In the genomic region with DNA sequence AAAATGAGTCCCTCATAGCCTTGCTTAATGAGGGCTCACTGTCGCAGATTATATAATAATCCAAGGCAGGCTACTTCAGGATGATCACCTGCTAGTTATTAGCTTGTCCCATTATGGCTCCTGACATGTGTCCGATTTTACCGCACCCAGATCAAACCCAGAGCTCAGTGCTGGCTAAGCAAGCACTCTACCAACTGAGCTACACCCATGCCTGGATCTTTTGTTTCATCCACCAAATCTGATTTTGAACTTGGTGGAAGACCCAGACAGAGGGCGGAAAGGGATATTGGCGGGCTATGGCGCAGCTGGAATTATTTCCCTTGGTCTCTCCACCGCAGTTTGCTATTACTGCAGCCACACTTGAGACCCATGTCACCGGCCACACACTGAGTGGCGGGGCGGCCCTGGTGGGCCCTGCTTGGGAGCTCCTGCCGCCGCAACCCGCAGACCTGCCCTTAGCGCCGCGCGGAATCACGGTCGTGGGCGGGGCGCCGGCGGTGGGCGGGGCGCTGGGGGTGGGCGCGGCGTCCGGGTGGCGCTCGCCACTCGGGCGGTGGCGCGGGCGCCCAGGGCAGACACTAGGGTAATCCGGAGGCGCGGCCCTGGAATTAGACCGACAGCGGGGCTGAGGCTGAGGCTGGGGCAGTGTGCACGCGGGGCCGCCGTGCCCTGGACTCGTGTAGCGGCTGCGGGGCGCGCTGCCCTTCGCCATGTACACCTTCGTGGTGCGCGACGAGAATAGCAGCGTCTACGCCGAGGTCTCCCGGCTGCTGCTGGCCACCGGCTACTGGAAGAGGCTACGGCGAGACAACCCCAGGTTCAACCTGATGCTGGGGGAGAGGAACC, we compare ENCODE assay signal across 8 mouse cellular contexts. TPM values are rescaled to one million over a fixed set of nuclear protein-coding genes. Genes with fewer than 3 reads are reported as not detected.
DNase-seq lines count a peak whose midpoint lies in the region; ATAC-seq and TF ChIP-seq lines count a peak whose summit lies in the region.

A gene (plus strand): TSS at position 506 of the 846 bp plus-strand sequence.

- TF ChIP-seq RAD21 in MEL (IDR thresholded peaks at IDR 0.05; ENCODE audit: low read depth, low read length), result no peak

- WGBS in forebrain, embryonic 15.5 days, result under 1% methylated on average over 62 of the region's 62 CpGs
- WGBS in neural tube, embryonic 14.5 days, result under 1% methylated on average over 60 of the region's 62 CpGs

- H3K4me3 ChIP-seq in MEL (ENCODE audit: control insufficient read depth in 1 of 2, insufficient read depth in 1 of 2, low read depth in 2 of 2, low read length in 2 of 2), result peak within 1 kb of the TSS; percentile 80 to 94
- peak within 1 kb of the TSS; percentile 88 for H3K4me3 ChIP-seq in forebrain, embryonic 15.5 days
- H3K4me3 ChIP-seq in neural tube, embryonic 14.5 days (ENCODE audit: low read depth, low read length), result peak within 1 kb of the TSS; percentile 95
- peak within 1 kb of the TSS; percentile 80 for H3K4me3 ChIP-seq in testis, adult 2 months (ENCODE audit: control insufficient read depth, low read depth, low read length)

- H3K9ac ChIP-seq in MEL (ENCODE audit: control insufficient read depth, low read depth, low read length, poor library complexity, severe bottlenecking), result peak within 1 kb of the TSS; percentile 87
- H3K9ac ChIP-seq in forebrain, embryonic 15.5 days (replicated peaks), result peak within 1 kb of the TSS; percentile 73
- peak within 1 kb of the TSS; percentile 87 for H3K9ac ChIP-seq in neural tube, embryonic 14.5 days (replicated peaks; ENCODE audit: low read depth, low read length)

- peak; percentile 96 for ATAC-seq in forebrain, embryonic 15.5 days (replicated peaks)
- peak; percentile 96 for ATAC-seq in neural tube, embryonic 14.5 days (ENCODE audit: low read depth)

- peak; percentile 78 for DNase-seq in MEL (ENCODE audit: low read depth, low spot score)
- DNase-seq in cerebellum, adult 11-12 months, result peak; percentile 79
- peak; percentile 86 to 87 for DNase-seq in heart, postnatal 14 days
- DNase-seq in kidney, postnatal 4 days, result peak; percentile 85 to 91
- DNase-seq in lung, adult 18-20 months, result peak; percentile 77 to 81

- H3K36me3 ChIP-seq in MEL (ENCODE audit: control insufficient read depth in 1 of 2, insufficient read depth in 2 of 2, low read length in 2 of 2), result peaks cover 0 to 5% of the 10 kb centered on the region in 2 experiments; a peak in 1 of 4 replicates
- H3K36me3 ChIP-seq in forebrain, embryonic 15.5 days, result peaks cover 4% of the 10 kb centered on the region; the same call in 1 of the 2 replicates
- peaks cover 6% of the 10 kb centered on the region; the same call in 1 of the 2 replicates for H3K36me3 ChIP-seq in neural tube, embryonic 14.5 days (ENCODE audit: control insufficient read depth, insufficient read depth, low read length)
- H3K36me3 ChIP-seq in testis, adult 2 months (ENCODE audit: control insufficient read depth, insufficient read depth, low read length), result no peaks in the 10 kb centered on the region

- H3K4me1 ChIP-seq in MEL (ENCODE audit: control insufficient read depth in 1 of 2, insufficient read depth in 2 of 2, low read length in 2 of 2), result peaks cover 0 to 5% of the 10 kb centered on the region in 2 experiments; a peak in 1 of 4 replicates
- H3K4me1 ChIP-seq in forebrain, embryonic 15.5 days, result peaks cover 33% of the 10 kb centered on the region
- H3K4me1 ChIP-seq in neural tube, embryonic 14.5 days (ENCODE audit: control insufficient read depth, insufficient read depth, low read length), result peaks cover 22% of the 10 kb centered on the region
- peaks cover 7% of the 10 kb centered on the region for H3K4me1 ChIP-seq in testis, adult 2 months (ENCODE audit: control insufficient read depth, insufficient read depth, low read length)

- H3K27ac ChIP-seq in MEL (ENCODE audit: control insufficient read depth, low read depth, low read length), result no peak within 1 kb of the TSS
- H3K27ac ChIP-seq in forebrain, embryonic 15.5 days (replicated peaks), result peak within 1 kb of the TSS; percentile 73
- H3K27ac ChIP-seq in neural tube, embryonic 14.5 days (ENCODE audit: low read depth, low read length), result peak within 1 kb of the TSS; percentile 78
- no peak within 1 kb of the TSS for H3K27ac ChIP-seq in testis, adult 2 months (ENCODE audit: control insufficient read depth, insufficient read depth, low read depth, low read length)

- no peaks in the 10 kb centered on the region for H3K9me3 ChIP-seq in MEL (replicated peaks; ENCODE audit: insufficient read depth, low read length)
- no peaks in the 10 kb centered on the region for H3K9me3 ChIP-seq in forebrain, embryonic 15.5 days
- H3K9me3 ChIP-seq in neural tube, embryonic 14.5 days (ENCODE audit: control insufficient read depth, low read length), result no peaks in the 10 kb centered on the region

- peaks cover 0 to 2% of the 10 kb centered on the region in 2 experiments; a peak in 1 of 4 replicates for H3K27me3 ChIP-seq in MEL (ENCODE audit: control insufficient read depth in 1 of 2, insufficient read depth in 2 of 2, low read length in 2 of 2)
- H3K27me3 ChIP-seq in forebrain, embryonic 15.5 days, result no peaks in the 10 kb centered on the region
- H3K27me3 ChIP-seq in neural tube, embryonic 14.5 days (ENCODE audit: control insufficient read depth, insufficient read depth, low read length), result no peaks in the 10 kb centered on the region
- H3K27me3 ChIP-seq in testis, adult 2 months (ENCODE audit: control insufficient read depth, insufficient read depth, low read length), result no peaks in the 10 kb centered on the region

- peak; percentile 63 to 91 for TF ChIP-seq POLR2A in MEL (IDR thresholded peaks at IDR 0.05; ENCODE audit: control insufficient read depth in 1 of 2, insufficient read depth in 1 of 2, low read depth in 1 of 2, low read length in 2 of 2, poor library complexity in 1 of 2)
- peak; percentile 29; the same call in 1 of the 2 replicates for TF ChIP-seq POLR2A in testis, adult 2 months (IDR thresholded peaks at IDR 0.05; ENCODE audit: control insufficient read depth, low read depth, low read length)

- intact Hi-C loops in heart, postnatal 14 days (cut with DNase I), result no loop called here

- H3K4me2 ChIP-seq in forebrain, embryonic 15.5 days (replicated peaks), result peak within 1 kb of the TSS; percentile 62
- H3K4me2 ChIP-seq in neural tube, embryonic 14.5 days (ENCODE audit: low read depth, low read length), result peak within 1 kb of the TSS; percentile 86

- TF ChIP-seq CTCF in MEL (IDR thresholded peaks at IDR 0.05 in 2 of 3, conservative IDR thresholded peaks at IDR 0.05 in 1 of 3; ENCODE audit: control insufficient read depth in 1 of 3, insufficient read depth in 1 of 3, low read depth in 2 of 3, low read length in 3 of 3, poor library complexity in 1 of 3, severe bottlenecking in 1 of 3), result 0 out of 6 replicates have a peak, but pooled peaks of 1 of the 3 experiments have one; percentile 8
- no peak for TF ChIP-seq CTCF in testis, adult 2 months (IDR thresholded peaks at IDR 0.05; ENCODE audit: control insufficient read depth, insufficient read depth, insufficient replicate concordance, low read depth, low read length)

- TF ChIP-seq EP300 in MEL (IDR thresholded peaks at IDR 0.05; ENCODE audit: low read depth in 1 of 2, low read length in 2 of 2), result no peak

- peaks cover 7% of the 10 kb centered on the region; the same call in 1 of the 2 replicates for H3K79me2 ChIP-seq in MEL (ENCODE audit: control insufficient read depth, insufficient read depth, low read length, poor library complexity)

TF ChIP-seq in MEL, 35 proteins besides CTCF, POLR2A, EP300 and RAD21:
- TF ChIP-seq POLR2AphosphoS5 (IDR thresholded peaks at IDR 0.05; ENCODE audit: borderline replicate concordance, low read depth, low read length) (no peak), NELFE (IDR thresholded peaks at IDR 0.05; ENCODE audit: low read depth, low read length) (peak; percentile 64), MAFK (IDR thresholded peaks at IDR 0.05; ENCODE audit: borderline replicate concordance, low read depth, low read length) (no peak), NRF1 (IDR thresholded peaks at IDR 0.05; ENCODE audit: insufficient read depth, low read depth, low read length, poor library complexity, severe bottlenecking) (0 out of 2 replicates have a peak, but pooled peaks have one; percentile 7), MXI1 (IDR thresholded peaks at IDR 0.05; ENCODE audit: low read depth, low read length) (0 out of 2 replicates have a peak, but pooled peaks have one; percentile 6), TBP (IDR thresholded peaks at IDR 0.05; ENCODE audit: low read depth, low read length) (no peak), TCF12 (IDR thresholded peaks at IDR 0.05; ENCODE audit: low read depth, low read length) (peak; percentile 4; the same call in 1 of the 2 replicates), POLR2AphosphoS2 (IDR thresholded peaks at IDR 0.05; ENCODE audit: low read length) (0 out of 2 replicates have a peak, but pooled peaks have one; percentile 31)

RNA-seq across cellular contexts. Expression of the gene that starts here (rescaled TPM):
- total RNA-seq in MEL (2012; rRNA removed), result 5.6 and 5.7 TPM in 2 replicates
- 1 to 10 TPM in 1 of 2 experiments, not detected in 1; 9.3 TPM for polyA plus RNA-seq in MEL (2012; ENCODE audit: insufficient read depth in 1 of 2, insufficient read length in 2 of 2, low read depth in 1 of 2, low replicate concordance in 2 of 2, missing spikeins in 1 of 2)
- 31.7 and 32.4 TPM in 2 replicates for polyA plus RNA-seq in forebrain, embryonic 15.5 days (2015; fragmentation: Nextera tagmentation; extraction: Ambion mirVana)
- 10 to 100 TPM; 14.0 to 17.3 TPM for total RNA-seq in heart, postnatal 14 days (2021)
- 43.5 and 53.1 TPM in 2 replicates for polyA plus RNA-seq in neural tube, embryonic 14.5 days (2014; fragmentation: Nextera tagmentation; extraction: Ambion mirVana)
- 0.43 and 0.54 TPM in 2 replicates for polyA plus RNA-seq in testis, adult 2 months (2012; rRNA removed)

Comparison
In these comparisons a context has a peak if more than half of its experiments do, and no peak if none do; other contexts are left out.
1. H3K27ac ChIP-seq: peak in forebrain, embryonic 15.5 days (single experiment) and neural tube, embryonic 14.5 days (single experiment); none in MEL (single experiment) and testis, adult 2 months (single experiment).
2. Peak in every context shown above with its lines, with median percentiles within 50 percentile points of each other: DNase-seq, H3K4me3 ChIP-seq and H3K9ac ChIP-seq.